8 mouse cellular contexts compared by ENCODE assay signal in the genomic region with DNA sequence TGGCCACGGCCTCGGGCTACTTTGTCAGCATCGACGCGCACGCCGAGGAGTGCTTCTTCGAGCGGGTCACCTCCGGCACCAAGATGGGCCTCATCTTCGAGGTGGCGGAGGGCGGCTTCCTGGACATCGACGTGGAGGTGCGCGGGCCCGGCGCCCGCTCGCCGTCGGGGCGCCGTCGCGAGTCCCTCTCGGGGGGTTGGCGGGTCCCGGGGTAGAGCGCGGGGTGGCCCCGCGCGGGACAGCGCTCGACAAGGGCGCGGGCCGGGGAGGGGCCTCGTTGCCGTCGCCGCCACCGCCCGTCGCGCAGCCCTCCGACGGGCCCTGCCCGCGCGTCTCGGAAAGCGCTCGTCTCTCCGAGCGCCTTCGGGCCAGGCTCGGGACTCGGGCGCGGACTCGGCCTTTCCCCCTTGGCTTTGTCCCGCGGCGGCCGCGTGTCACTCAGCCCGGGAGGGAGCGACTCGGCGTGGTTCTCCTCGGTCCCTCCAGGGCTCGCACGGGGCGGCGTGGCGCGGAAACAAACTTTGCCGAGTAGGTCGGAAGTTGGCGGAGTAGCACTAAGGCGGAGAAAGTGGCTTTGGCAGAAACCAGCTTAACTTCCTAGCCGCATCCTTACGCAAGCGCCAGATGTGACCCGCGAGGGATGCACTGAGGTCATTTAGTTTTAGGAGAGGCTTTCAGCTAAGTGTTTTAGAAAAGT. TPM values are rescaled to one million over a fixed set of nuclear protein-coding genes. Genes with fewer than 3 reads are reported as not detected.
DNase-seq lines count a peak whose midpoint lies in the region; ATAC-seq and TF ChIP-seq lines count a peak whose summit lies in the region.

No protein-coding gene starts in this region.

- H3K36me3 ChIP-seq in ES-Bruce4 (ENCODE audit: control insufficient read depth, insufficient read depth, low read length, poor library complexity, severe bottlenecking) = peaks cover 36% of the 10 kb centered on the region

- peak; percentile 77 for ATAC-seq in erythroid progenitor cell, adult 5-6 weeks (replicated peaks; ENCODE audit: low FRiP score, poor library complexity, severe bottlenecking)
- ATAC-seq in megakaryocyte, adult 5-6 weeks (ENCODE audit: poor library complexity, severe bottlenecking) = peak; percentile 36

- no peak overlapping the region for H3K27ac ChIP-seq in ES-Bruce4 (ENCODE audit: insufficient read depth, low read length)

- TF ChIP-seq EP300 in ES-Bruce4 (IDR thresholded peaks at IDR 0.05; ENCODE audit: insufficient read depth, low read depth, low read length) = no peak

- TF ChIP-seq CTCF in ES-Bruce4 (IDR thresholded peaks at IDR 0.05; ENCODE audit: low read depth, low read length) = no peak

- H3K9me3 ChIP-seq in ES-Bruce4 (replicated peaks; ENCODE audit: control insufficient read depth, insufficient read depth, low read length, poor library complexity, severe bottlenecking) = no peaks in the 10 kb centered on the region

- DNase-seq in adrenal gland, postnatal 36 days = peak; percentile 79 to 87
- peak; percentile 82 to 85 for DNase-seq in heart, postnatal 10 days
- peak; percentile 80 to 91 for DNase-seq in kidney, postnatal 36 days
- DNase-seq in retina, postnatal 7 days (ENCODE audit: low read depth, low spot score) = peak; percentile 47
- peak; percentile 70 for DNase-seq in urinary bladder, adult 2 months (ENCODE audit: low spot score)

- TF ChIP-seq POLR2A in ES-Bruce4 (IDR thresholded peaks at IDR 0.05; ENCODE audit: insufficient read depth, low read length) = no peak

- peak overlapping the region; percentile 92 for H3K9ac ChIP-seq in ES-Bruce4 (ENCODE audit: low read depth, poor library complexity, severe bottlenecking)

- peaks cover 4% of the 10 kb centered on the region for H3K4me1 ChIP-seq in ES-Bruce4 (ENCODE audit: control insufficient read depth, insufficient read depth, low read length)

- peak overlapping the region; percentile 98 for H3K4me3 ChIP-seq in ES-Bruce4 (ENCODE audit: low read depth, low read length)

- intact Hi-C loops in heart, postnatal 10 days (cut with DNase I) = loop anchor here (5.0 kb wide), 1 partner anchor 184 kb away; no protein-coding TSS in a partner anchor

- no peaks in the 10 kb centered on the region for H3K27me3 ChIP-seq in ES-Bruce4 (ENCODE audit: control insufficient read depth, insufficient read depth, low read length, poor library complexity, severe bottlenecking)

RNA-seq across cellular contexts. Expression of a gene that starts 0.6 kb away (rescaled TPM):
- 193 and 281 TPM in 2 replicates for polyA plus RNA-seq in ES-Bruce4 (2011; ENCODE audit: insufficient read depth, insufficient read length, low read depth, missing spikeins)
- 100 to 1,000 TPM; 226 to 241 TPM for total RNA-seq in adrenal gland, postnatal 36 days (2021)
- 454 and 638 TPM in 2 replicates for total RNA-seq in erythroid progenitor cell, adult 5-6 weeks (2015; ENCODE audit: low replicate concordance)
- total RNA-seq in erythroid progenitor cell, adult 5-6 weeks (2017; ENCODE audit: low replicate concordance) = 524 and 584 TPM in 2 replicates
- 100 to 1,000 TPM; 201 to 206 TPM for total RNA-seq in heart, postnatal 10 days (2021)
- 561 and 605 TPM in 2 replicates for total RNA-seq in megakaryocyte, adult 5-6 weeks (2015)
- 974 and 1,002 TPM in 2 replicates for total RNA-seq in megakaryocyte, adult 5-6 weeks (2017)
- 226 and 254 TPM in 2 replicates for polyA plus RNA-seq in urinary bladder, adult 2 months (2012; rRNA removed)

RNA-seq across cellular contexts. Expression of a gene that starts 9.9 kb away (rescaled TPM):
- 16.6 and 18.0 TPM in 2 replicates for polyA plus RNA-seq in ES-Bruce4 (2011; ENCODE audit: insufficient read depth, insufficient read length, low read depth, missing spikeins)
- 10 to 100 TPM; 16.2 to 17.4 TPM for total RNA-seq in adrenal gland, postnatal 36 days (2021)
- not detected in 2 replicates for total RNA-seq in erythroid progenitor cell, adult 5-6 weeks (2015; ENCODE audit: low replicate concordance)
- not detected in 2 replicates for total RNA-seq in erythroid progenitor cell, adult 5-6 weeks (2017; ENCODE audit: low replicate concordance)
- 100 to 1,000 TPM; 111 to 115 TPM for total RNA-seq in heart, postnatal 10 days (2021)
- 0.75 and 1.2 TPM in 2 replicates for total RNA-seq in megakaryocyte, adult 5-6 weeks (2015)
- 0.48 and 0.65 TPM in 2 replicates for total RNA-seq in megakaryocyte, adult 5-6 weeks (2017)
- 17.7 and 24.6 TPM in 2 replicates for polyA plus RNA-seq in urinary bladder, adult 2 months (2012; rRNA removed)

RNA-seq across cellular contexts. Expression of a gene that starts 11.6 kb away (rescaled TPM):
- polyA plus RNA-seq in ES-Bruce4 (2011; ENCODE audit: insufficient read depth, insufficient read length, low read depth, missing spikeins) = 13.2 and 13.7 TPM in 2 replicates
- total RNA-seq in adrenal gland, postnatal 36 days (2021) = 10 to 100 TPM; 11.8 to 13.2 TPM
- 5.8 and 9.6 TPM in 2 replicates for total RNA-seq in erythroid progenitor cell, adult 5-6 weeks (2015; ENCODE audit: low replicate concordance)
- 5.0 and 10.5 TPM in 2 replicates for total RNA-seq in erythroid progenitor cell, adult 5-6 weeks (2017; ENCODE audit: low replicate concordance)
- 1 to 10 TPM; 6.2 to 7.0 TPM for total RNA-seq in heart, postnatal 10 days (2021)
- 6.5 and 7.7 TPM in 2 replicates for total RNA-seq in megakaryocyte, adult 5-6 weeks (2015)
- 7.2 and 15.1 TPM in 2 replicates for total RNA-seq in megakaryocyte, adult 5-6 weeks (2017)
- polyA plus RNA-seq in urinary bladder, adult 2 months (2012; rRNA removed) = 14.3 and 14.7 TPM in 2 replicates

RNA-seq across cellular contexts. Expression of a gene that starts 37.9 kb away (rescaled TPM):
- 57.1 and 61.3 TPM in 2 replicates for polyA plus RNA-seq in ES-Bruce4 (2011; ENCODE audit: insufficient read depth, insufficient read length, low read depth, missing spikeins)
- total RNA-seq in adrenal gland, postnatal 36 days (2021) = 10 to 100 TPM; 43.6 to 55.3 TPM
- 17.7 and 21.0 TPM in 2 replicates for total RNA-seq in erythroid progenitor cell, adult 5-6 weeks (2015; ENCODE audit: low replicate concordance)
- total RNA-seq in erythroid progenitor cell, adult 5-6 weeks (2017; ENCODE audit: low replicate concordance) = 7.8 and 15.2 TPM in 2 replicates
- total RNA-seq in heart, postnatal 10 days (2021) = 10 to 100 TPM; 39.8 to 43.6 TPM
- total RNA-seq in megakaryocyte, adult 5-6 weeks (2015) = 24.8 and 28.0 TPM in 2 replicates
- total RNA-seq in megakaryocyte, adult 5-6 weeks (2017) = 15.6 and 20.0 TPM in 2 replicates
- polyA plus RNA-seq in urinary bladder, adult 2 months (2012; rRNA removed) = 42.0 and 46.2 TPM in 2 replicates

RNA-seq across cellular contexts. Expression of a gene that starts 37.9 kb away (rescaled TPM):
- polyA plus RNA-seq in ES-Bruce4 (2011; ENCODE audit: insufficient read depth, insufficient read length, low read depth, missing spikeins) = 83.6 and 83.8 TPM in 2 replicates
- 10 to 100 TPM; 40.4 to 44.2 TPM for total RNA-seq in adrenal gland, postnatal 36 days (2021)
- 6.1 and 20.5 TPM in 2 replicates for total RNA-seq in erythroid progenitor cell, adult 5-6 weeks (2015; ENCODE audit: low replicate concordance)
- 4.7 and 16.6 TPM in 2 replicates for total RNA-seq in erythroid progenitor cell, adult 5-6 weeks (2017; ENCODE audit: low replicate concordance)
- total RNA-seq in heart, postnatal 10 days (2021) = 10 to 100 TPM; 19.0 to 23.5 TPM
- 8.0 and 8.6 TPM in 2 replicates for total RNA-seq in megakaryocyte, adult 5-6 weeks (2015)
- 11.6 and 20.7 TPM in 2 replicates for total RNA-seq in megakaryocyte, adult 5-6 weeks (2017)
- polyA plus RNA-seq in urinary bladder, adult 2 months (2012; rRNA removed) = 46.2 and 58.4 TPM in 2 replicates

Comparison
In these comparisons a context has a peak if more than half of its experiments do, and no peak if none do; other contexts are left out.
1. RNA of a gene that starts 9.9 kb away (total RNA-seq): 111 to 115 TPM in heart, postnatal 10 days and 16.2 to 17.4 TPM in adrenal gland, postnatal 36 days; 0.48 to 1.2 TPM in megakaryocyte, adult 5-6 weeks and not detected in erythroid progenitor cell, adult 5-6 weeks; every median in the first group is over 4 times any median in the second.
2. Peak in every context shown above with its lines, with median percentiles within 50 percentile points of each other: DNase-seq.